Mouse (Mus musculus) heart, postnatal 25 days (tissue): Measurements from ENCODE around the gene Oip5. TPM values are rescaled to one million over a fixed set of nuclear protein-coding genes. Genes with fewer than 3 reads are reported as not detected.
A peak's percentile ranks its signal among the peaks of the same experiment; 100 is the strongest.

Experiments
- DNase-seq: peaks from one replicate; pipeline ENCODE4 v3.0.0; 2022; ENCODE audit warnings: low spot score
- intact Hi-C: fragments of 180-260 bp; cut with DNase I; formaldehyde crosslinking; loops from one replicate; pipeline ENCODE4 v1.15.1; 2025
- total RNA-seq, 2 experiments: library from RNA; stranded (reverse); gene quantifications; 2 replicates each; pipeline ENCODE4 v1.2.3; 2021

The Oip5 gene
- total RNA-seq, 2 experiments from 2014 or later, result 0.34 TPM; not detected in 1

DNA sequence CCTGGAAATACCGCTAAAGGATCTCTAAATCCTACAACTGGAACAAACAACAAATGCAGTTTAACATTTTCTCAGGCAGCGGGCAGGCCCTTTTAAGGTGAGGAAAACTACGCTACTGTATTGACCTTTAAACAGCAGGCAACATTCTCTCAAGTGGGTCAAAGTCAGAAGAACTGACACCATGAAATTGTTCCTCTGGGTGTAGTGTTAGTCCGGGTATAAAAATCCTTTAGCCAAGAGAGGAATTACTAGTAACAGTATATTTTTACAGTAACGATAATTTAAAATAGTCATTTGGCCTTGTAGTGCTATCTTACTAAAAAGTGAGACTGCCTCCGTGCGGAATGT lies 24.5 kb downstream of the Oip5 start:
- intact Hi-C loops, result loop anchor here (2.0 to 5.0 kb wide), 2 partner anchors 45 to 116 kb away; partner anchors contain the start of gene Ino80
- no peak for DNase-seq

DNA sequence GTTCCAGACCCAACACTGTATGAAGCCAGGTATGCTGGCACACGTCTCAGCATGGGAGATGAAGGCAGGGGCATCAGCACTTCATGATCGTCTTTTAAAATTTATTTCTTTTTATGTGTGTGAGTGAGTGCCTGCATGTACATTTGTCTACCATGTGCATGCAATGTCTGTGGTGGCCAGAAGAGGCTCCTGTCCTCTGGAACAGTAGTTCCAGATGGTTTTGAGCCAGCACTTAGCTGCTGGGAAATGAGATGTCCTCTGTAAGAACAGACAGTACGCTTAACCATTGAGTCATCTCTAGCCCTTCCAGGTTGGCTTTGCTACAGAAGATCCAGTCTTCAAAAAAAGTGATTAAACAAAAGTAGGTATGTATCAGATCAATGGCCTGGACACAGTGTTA lies 27.0 kb downstream of the Oip5 start:
- DNase-seq, result no peak
- intact Hi-C loops, result loop anchor here (5.0 kb wide), 1 partner anchor 114 kb away; the partner anchor contains the start of gene Ino80

DNA sequence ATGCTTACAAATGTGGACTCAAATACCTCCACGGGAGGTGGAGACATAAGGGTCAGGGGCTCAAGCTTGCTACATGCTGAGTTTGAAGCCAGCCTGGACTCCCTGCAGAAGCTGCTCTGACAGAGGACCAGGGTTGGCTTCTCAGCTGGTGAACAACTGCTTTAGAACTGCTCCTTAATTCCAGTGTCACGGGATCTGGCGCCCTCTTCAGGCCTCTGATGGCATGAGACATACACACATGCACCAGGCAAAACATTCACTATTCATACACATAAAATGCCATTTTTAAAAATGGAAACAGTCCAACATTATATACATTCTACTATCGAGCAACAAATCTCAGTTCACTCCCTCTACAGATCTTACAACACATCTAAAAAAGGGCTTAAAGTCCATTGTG lies 30.9 kb downstream of the Oip5 start:
- intact Hi-C loops, result no loop called here
- peak; percentile 8 for DNase-seq

DNA sequence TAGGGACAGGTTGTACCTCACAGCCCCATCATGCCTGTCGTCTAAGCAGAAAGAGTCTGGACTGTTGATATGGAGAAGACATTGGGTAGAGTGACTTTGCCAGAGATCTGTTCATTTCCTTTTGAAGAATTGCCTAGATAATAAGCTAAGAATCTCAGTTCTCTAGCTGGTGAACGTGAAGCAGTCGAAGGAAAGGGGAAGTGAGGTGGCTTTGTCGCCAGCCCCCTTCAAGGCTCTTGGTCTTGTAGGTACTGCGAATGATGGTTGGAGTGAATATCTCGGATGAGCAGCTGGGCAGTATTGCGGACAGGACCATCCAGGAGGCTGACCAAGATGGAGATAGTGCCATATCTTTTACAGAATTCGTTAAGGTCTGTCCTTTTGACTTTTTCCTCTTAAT lies 34.0 kb downstream of the Oip5 start:
- no peak for DNase-seq
- intact Hi-C loops, result no loop called here

DNA sequence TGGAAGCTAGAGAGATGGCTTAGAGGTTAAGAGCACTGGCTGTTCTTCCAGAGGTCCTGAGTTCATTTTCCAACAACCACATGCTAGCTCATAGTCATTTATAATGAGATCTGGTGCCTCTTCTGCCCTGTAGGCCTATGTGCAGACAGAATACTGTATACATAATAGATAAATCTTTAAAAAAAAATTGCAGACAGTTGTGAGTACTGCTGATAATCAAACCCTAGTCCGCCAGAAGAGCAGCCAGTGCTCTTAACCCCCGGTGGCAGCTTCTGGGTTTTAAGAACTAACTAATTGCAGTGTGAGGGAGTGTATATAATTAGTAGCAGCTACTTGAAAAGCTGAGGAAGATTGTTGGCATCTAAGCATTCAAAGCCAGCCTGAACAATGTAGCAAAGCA lies 34.8 kb downstream of the Oip5 start:
- no peak for DNase-seq
- intact Hi-C loops, result no loop called here

DNA sequence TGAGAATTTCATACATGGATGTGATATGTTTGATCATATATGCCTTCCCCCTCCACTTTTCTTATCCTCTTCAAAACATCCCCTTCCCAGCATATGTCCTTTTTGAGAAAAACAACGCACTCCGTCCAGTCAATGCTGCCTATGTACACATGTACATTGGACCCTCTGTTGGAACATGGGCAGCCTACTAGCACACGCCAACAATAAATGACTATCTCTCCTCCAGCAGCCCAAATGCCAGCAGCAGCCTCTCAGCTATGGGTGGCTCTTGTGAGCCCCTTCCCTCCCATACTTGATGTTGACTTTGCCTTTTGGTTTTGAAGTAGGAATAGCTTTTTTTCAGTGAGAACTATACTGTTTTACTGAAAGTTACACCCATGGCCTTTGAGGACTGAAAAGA lies 36.7 kb downstream of the Oip5 start:
- DNase-seq, result no peak
- intact Hi-C loops, result no loop called here

DNA sequence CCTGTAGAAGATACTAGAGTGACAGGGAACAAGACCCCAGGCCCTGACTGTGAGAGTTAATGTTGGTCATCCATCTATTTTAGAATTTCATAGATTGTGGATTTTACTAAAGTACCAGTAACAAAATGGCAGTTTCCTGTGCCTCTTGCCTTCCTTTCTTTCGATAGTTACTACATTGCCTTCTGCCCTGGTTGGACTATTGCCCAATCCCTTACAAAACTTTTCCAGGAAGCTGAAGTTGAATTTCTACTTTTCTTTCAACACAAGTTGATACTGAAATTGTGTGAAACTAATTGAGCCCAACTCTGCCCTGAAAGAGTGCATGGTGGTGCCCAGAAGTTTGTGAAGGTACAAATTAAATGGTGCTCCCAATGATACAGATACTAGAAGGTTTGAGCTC lies 45.8 kb downstream of the Oip5 start:
- no peak for DNase-seq
- intact Hi-C loops, result no loop called here

DNA sequence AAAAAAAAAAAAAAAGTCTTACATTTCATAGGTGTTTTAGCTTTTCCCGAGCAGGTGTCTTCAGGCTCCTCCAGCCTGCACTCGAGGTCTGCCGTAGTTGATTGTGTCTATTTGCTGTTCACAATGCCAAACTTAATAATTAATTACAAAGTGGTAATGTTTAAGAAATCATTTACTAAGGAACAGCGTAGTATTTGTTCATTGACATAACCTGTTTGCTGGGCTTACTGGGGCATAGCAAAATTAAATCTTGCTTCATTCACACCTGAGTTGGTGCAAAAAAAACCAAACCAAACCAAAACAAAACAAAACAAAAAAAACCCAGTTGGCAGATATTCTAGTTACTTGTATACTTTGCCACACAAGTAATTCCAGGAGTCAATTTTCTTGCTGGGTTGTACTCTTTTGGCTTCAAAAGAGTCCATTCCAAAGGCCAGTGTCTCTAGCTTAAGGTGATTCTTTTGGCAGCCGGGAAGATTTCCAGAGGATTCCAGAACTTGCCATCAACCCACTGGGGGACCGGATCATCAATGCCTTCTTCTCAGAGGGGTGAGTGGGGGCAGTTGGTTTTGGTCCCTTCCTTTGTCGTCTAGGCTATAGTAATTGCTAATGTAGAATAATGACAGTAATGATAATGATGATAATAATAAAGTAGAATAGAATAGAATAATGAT lies 52.0 kb downstream of the Oip5 start:
- intact Hi-C loops, result no loop called here
- DNase-seq, result no peak

DNA sequence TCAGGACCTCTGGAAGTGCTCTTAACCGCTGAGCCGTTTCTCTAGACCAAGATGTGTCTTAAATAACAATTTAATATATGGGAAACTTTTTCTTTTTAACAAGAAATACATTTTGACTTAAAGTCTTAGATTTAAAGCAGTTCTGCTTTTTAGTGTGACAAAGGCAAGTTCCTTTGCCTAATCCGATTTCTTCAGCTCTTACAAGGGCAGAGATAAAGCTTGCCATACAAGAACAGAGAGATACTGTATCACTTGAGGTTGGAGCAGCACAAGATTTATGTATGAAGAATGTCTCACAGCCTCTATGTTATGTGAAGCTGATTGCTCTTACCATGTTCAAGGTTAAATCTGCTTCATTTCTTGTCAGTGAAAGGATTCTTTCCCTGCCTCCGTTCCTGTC lies 53.0 kb downstream of the Oip5 start:
- DNase-seq, result no peak
- intact Hi-C loops, result no loop called here

DNA sequence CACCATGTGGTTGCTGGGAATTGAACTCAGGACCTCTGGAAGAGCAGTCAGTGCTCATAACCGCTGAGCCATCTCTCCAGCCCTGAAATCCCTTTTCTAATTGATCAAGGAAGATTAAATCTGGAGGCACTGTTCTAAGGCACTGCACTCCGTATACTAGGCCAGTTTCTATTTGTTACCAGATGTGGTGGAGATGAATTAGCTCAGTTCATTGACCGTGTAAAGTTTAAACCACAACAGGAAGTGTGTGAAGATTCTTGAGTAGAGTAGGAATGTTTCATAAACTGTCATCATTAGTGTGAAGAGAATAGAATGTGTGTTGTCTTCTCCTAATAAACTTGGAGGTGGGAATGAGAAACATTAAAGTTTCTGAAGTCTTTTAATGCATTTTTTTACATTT lies 56.5 kb downstream of the Oip5 start:
- intact Hi-C loops, result no loop called here
- DNase-seq, result no peak

Other genes starting within 250 kb of the Oip5 start
- gene Ino80, start 140.8 kb downstream of the Oip5 start, total RNA-seq, result 10 to 100 TPM in 1 of 2 experiments, 1 to 10 TPM in 1; 10.0 to 11.6 TPM
- under 1 TPM; 0.17 to 0.18 TPM for gene Exd1, start 70.8 kb downstream of the Oip5 start, total RNA-seq
- 10 to 100 TPM; 88.0 to 92.5 TPM for gene Chp1, start 70.8 kb downstream of the Oip5 start, total RNA-seq
- 1 to 10 TPM; 1.1 to 1.5 TPM for gene Nusap1, start 171 bp downstream of the Oip5 start, total RNA-seq
- gene Ndufaf1, start 44.4 kb upstream of the Oip5 start, total RNA-seq, result 10 to 100 TPM; 66.3 to 67.5 TPM
- 10 to 100 TPM; 20.4 to 20.9 TPM for gene Rtf1, start 56.6 kb upstream of the Oip5 start, total RNA-seq
- gene Itpka, start 123.9 kb upstream of the Oip5 start, total RNA-seq, result under 1 TPM; 0.57 to 0.78 TPM
- not detected for gene Ltk, start 142.0 kb upstream of the Oip5 start, total RNA-seq
- 10 to 100 TPM; 13.7 to 14.2 TPM for gene Rpap1, start 169.1 kb upstream of the Oip5 start, total RNA-seq
- gene Tyro3, start 179.3 kb upstream of the Oip5 start, total RNA-seq, result 1 to 10 TPM; 1.2 to 1.3 TPM